Mouse (Mus musculus) midbrain, embryonic 11.5 days (tissue): ENCODE results near the gene Ppp2r5d. TPM values are rescaled to one million over a fixed set of nuclear protein-coding genes. Genes with fewer than 3 reads are reported as not detected.

Experiments
- ATAC-seq: fragments of 200-750 bp; cut with Nextera tagmentation; 2 replicates; pipeline ENCODE4 v1.8.0; 2017; ENCODE audit warnings: moderate TSS enrichment, moderate library complexity; ENCODE audit not compliant: low FRiP score
- DNase-seq: peaks from one replicate; pipeline ENCODE4 v3.0.0; 2015; ENCODE audit warnings: low spot score; ENCODE audit errors: missing footprints
- H3K27ac ChIP-seq: fragments of 300-500 bp; sonication (generic); 2 replicates; pipeline ENCODE4 v1.5.1; 2014; ENCODE audit warnings: low read depth, low read length
- H3K27me3 ChIP-seq: fragments of 300-500 bp; sonication (generic); 2 replicates; pipeline ENCODE4 v1.6.1; 2014; ENCODE audit warnings: mild to moderate bottlenecking, low read length, moderate library complexity, mixed read lengths; ENCODE audit not compliant: control insufficient read depth, insufficient read depth
- H3K36me3 ChIP-seq: fragments of 300-500 bp; sonication (generic); 2 replicates; pipeline ENCODE4 v1.6.1; 2014; ENCODE audit warnings: mild to moderate bottlenecking, low read length, moderate library complexity, mixed read lengths; ENCODE audit not compliant: control insufficient read depth, insufficient read depth
- H3K4me1 ChIP-seq: fragments of 300-500 bp; sonication (generic); 2 replicates; pipeline ENCODE4 v1.6.1; 2014; ENCODE audit warnings: low read length; ENCODE audit not compliant: control insufficient read depth, insufficient read depth
- H3K4me2 ChIP-seq: fragments of 300-500 bp; sonication (generic); 2 replicates; pipeline ENCODE4 v1.6.1; 2014; ENCODE audit warnings: mild to moderate bottlenecking, moderate library complexity
- H3K4me3 ChIP-seq: fragments of 300-500 bp; sonication (generic); 2 replicates; pipeline ENCODE4 v1.5.1; 2014; ENCODE audit warnings: low read depth, low read length
- H3K9ac ChIP-seq: fragments of 300-500 bp; sonication (generic); 2 replicates; pipeline ENCODE4 v1.6.1; 2014; ENCODE audit warnings: low read length
- H3K9me3 ChIP-seq: fragments of 300-500 bp; sonication (generic); 2 replicates; pipeline ENCODE4 v1.6.1; 2016; ENCODE audit warnings: low read length; ENCODE audit not compliant: control insufficient read depth
- WGBS: fragments of 180-500 bp; shearing (Covaris S2); extraction: QIAGEN DNeasy Blood & Tissue Kit; methylation state at CpG from one replicate; pipeline ENCODE4 v1.1.7; 2014; 5-methylcytosine and 5-hydroxymethylcytosine counted together
- polyA plus RNA-seq: library from polyadenylated mRNA; unstranded; fragments of >200 nt; fragmentation: Nextera tagmentation; extraction: Ambion mirVana; gene quantifications from 2 replicates; pipeline ENCODE4 v1.2.1, GENCODE M21; 2014

The Ppp2r5d gene
- polyA plus RNA-seq, 1 experiment from 2014 or later: 110 TPM

- no peak overlapping the region for H3K27ac ChIP-seq
- no peaks in the 10 kb centered on the region for H3K27me3 ChIP-seq
- no peak for DNase-seq
- no peak overlapping the region for H3K4me3 ChIP-seq
- no peak overlapping the region for H3K4me2 ChIP-seq
- H3K4me1 ChIP-seq: peaks cover 14% of the 10 kb centered on the region
- 89% methylated on average over 6 of the region's 6 CpGs for WGBS
- no peaks in the 10 kb centered on the region for H3K9me3 ChIP-seq
- no peak for ATAC-seq
- H3K9ac ChIP-seq: no peak overlapping the region
- H3K36me3 ChIP-seq: no peaks in the 10 kb centered on the region; the same call in 1 of the 2 replicates
Observed at GRCm38 (mm10) chr17:46698515-46698914, 6.4 kb downstream of the Ppp2r5d start.

- Histone ChIP-seq H3K4me2 (no peak overlapping the region), H3K9ac (no peak overlapping the region), H3K27me3 (no peaks in the 10 kb centered on the region), H3K4me3 (no peak overlapping the region), H3K36me3 (peaks cover 3% of the 10 kb centered on the region; the same call in 1 of the 2 replicates), H3K4me1 (no peaks in the 10 kb centered on the region), H3K9me3 (no peaks in the 10 kb centered on the region), H3K27ac (no peak overlapping the region)
- WGBS: 62% methylated on average over 1 of the region's 1 CpGs
- ATAC-seq (no peak), DNase-seq (peak; percentile 21)
Observed at GRCm38 (mm10) chr17:46694517-46695063, 10.3 kb downstream of the Ppp2r5d start.

- DNase-seq: no peak
Observed at GRCm38 (mm10) chr17:46691390-46691789, 13.5 kb downstream of the Ppp2r5d start.

GRCm38 (mm10) chr17:46690665-46691064, 14.2 kb downstream of the Ppp2r5d start:
- H3K36me3 ChIP-seq: peaks cover 11% of the 10 kb centered on the region

More at GRCm38 (mm10) chr17:46691390-46691789, 13.5 kb downstream of the Ppp2r5d start:
- Histone ChIP-seq H3K27me3 (no peaks in the 10 kb centered on the region), H3K4me3 (no peak overlapping the region), H3K9me3 (no peaks in the 10 kb centered on the region), H3K4me1 (no peaks in the 10 kb centered on the region), H3K4me2 (no peak overlapping the region), H3K36me3 (peaks cover 4% of the 10 kb centered on the region; the same call in 1 of the 2 replicates), H3K9ac (no peak overlapping the region), H3K27ac (no peak overlapping the region)
- 91% methylated on average over 2 of the region's 2 CpGs for WGBS
- ATAC-seq: no peak

GRCm38 (mm10) chr17:46685913-46686312, 19.0 kb downstream of the Ppp2r5d start:
- Histone ChIP-seq H3K27ac (no peak overlapping the region), H3K4me3 (no peak overlapping the region), H3K27me3 (no peaks in the 10 kb centered on the region), H3K9me3 (no peaks in the 10 kb centered on the region), H3K9ac (no peak overlapping the region), H3K4me1 (peaks cover 8% of the 10 kb centered on the region), H3K4me2 (no peak overlapping the region), H3K36me3 (peaks cover 24% of the 10 kb centered on the region)
- no peak for ATAC-seq
- DNase-seq: no peak
- WGBS: 93% methylated on average over 6 of the region's 6 CpGs

More at GRCm38 (mm10) chr17:46690665-46691064, 14.2 kb downstream of the Ppp2r5d start:
- no peak for DNase-seq
- Histone ChIP-seq H3K4me2 (no peak overlapping the region), H3K9me3 (no peaks in the 10 kb centered on the region), H3K9ac (no peak overlapping the region), H3K27ac (no peak overlapping the region), H3K4me1 (no peaks in the 10 kb centered on the region), H3K4me3 (no peak overlapping the region), H3K27me3 (no peaks in the 10 kb centered on the region)
- WGBS: 97% methylated on average over 12 of the region's 12 CpGs
- ATAC-seq: no peak

DNA sequence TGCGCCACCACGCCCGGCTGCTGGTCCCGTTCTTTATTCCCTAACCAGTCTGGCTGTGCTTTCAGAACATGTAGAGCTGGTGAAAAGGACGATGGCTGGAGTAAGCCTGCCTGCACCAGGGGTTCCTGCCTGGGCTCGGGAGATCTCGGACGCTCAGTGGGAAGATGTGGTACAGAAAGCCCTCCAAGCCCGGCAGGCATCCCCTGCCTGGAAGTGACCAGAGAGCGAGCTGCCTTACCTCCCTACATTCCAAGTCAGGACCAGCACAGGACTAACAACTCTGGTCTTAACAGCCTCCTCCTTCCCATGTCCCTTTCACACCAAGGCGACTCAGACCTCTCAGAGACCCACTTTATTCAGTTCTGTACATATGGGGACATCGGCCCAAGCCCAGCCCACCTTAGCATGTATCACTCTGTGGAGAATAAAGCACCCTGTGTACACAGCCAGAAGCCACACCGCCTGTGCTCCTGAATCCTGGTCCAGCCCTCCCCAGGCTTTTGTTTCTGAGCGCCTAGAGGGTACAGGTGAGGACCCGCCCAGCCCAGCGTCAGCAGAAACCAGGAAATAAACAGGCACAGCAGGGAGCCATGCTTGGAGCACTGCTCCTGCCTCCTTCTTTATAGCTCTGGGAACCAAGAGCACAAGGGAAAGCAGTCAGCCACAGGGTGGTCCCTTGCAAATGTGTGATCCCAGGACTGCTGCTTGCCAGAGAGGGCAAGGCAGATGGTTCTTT, 22.1 kb downstream of the Ppp2r5d start:
- Histone ChIP-seq H3K27ac (no peak overlapping the region), H3K9ac (no peak overlapping the region), H3K4me3 (no peak overlapping the region), H3K27me3 (no peaks in the 10 kb centered on the region), H3K4me1 (peaks cover 20% of the 10 kb centered on the region), H3K36me3 (peaks cover 24% of the 10 kb centered on the region), H3K9me3 (no peaks in the 10 kb centered on the region), H3K4me2 (no peak overlapping the region)
- peak; percentile 79 for DNase-seq
- no peak for ATAC-seq
- 85% methylated on average over 16 of the region's 16 CpGs for WGBS

- Histone ChIP-seq H3K27me3 (no peaks in the 10 kb centered on the region), H3K9me3 (no peaks in the 10 kb centered on the region), H3K4me3 (peak overlapping the region; percentile 83), H3K27ac (peak overlapping the region; percentile 20), H3K4me1 (peaks cover 20% of the 10 kb centered on the region), H3K36me3 (peaks cover 27% of the 10 kb centered on the region), H3K9ac (peak overlapping the region; percentile 69), H3K4me2 (peak overlapping the region; percentile 88)
- ATAC-seq (no peak), DNase-seq (peak; percentile 85)
- 27% methylated on average over 12 of the region's 12 CpGs for WGBS
Observed at GRCm38 (mm10) chr17:46681466-46682118, 23.3 kb downstream of the Ppp2r5d start.

- ATAC-seq (peak; percentile 99), DNase-seq (peak; percentile 100)
- no peaks in the 10 kb centered on the region for H3K27me3 ChIP-seq
- H3K4me1 ChIP-seq: peaks cover 20% of the 10 kb centered on the region
- peaks cover 21% of the 10 kb centered on the region for H3K36me3 ChIP-seq
- peak within 1 kb of the TSS; percentile 83 for H3K4me3 ChIP-seq
- H3K27ac ChIP-seq: peak within 1 kb of the TSS; percentile 74
- no peaks in the 10 kb centered on the region for H3K9me3 ChIP-seq
- peak within 1 kb of the TSS; percentile 88 for H3K4me2 ChIP-seq
- under 1% methylated on average over 49 of the region's 49 CpGs for WGBS
- peak within 1 kb of the TSS; percentile 74 for H3K9ac ChIP-seq
Observed at GRCm38 (mm10) chr17:46680760-46681373, 24.0 kb downstream of the Ppp2r5d start, which contains the start of gene Klhdc3. Gene Klhdc3 (minus strand): TSS chr17:46680914.
